Mouse (Mus musculus): ENCODE measurements around the gene Rpe.

DNA sequence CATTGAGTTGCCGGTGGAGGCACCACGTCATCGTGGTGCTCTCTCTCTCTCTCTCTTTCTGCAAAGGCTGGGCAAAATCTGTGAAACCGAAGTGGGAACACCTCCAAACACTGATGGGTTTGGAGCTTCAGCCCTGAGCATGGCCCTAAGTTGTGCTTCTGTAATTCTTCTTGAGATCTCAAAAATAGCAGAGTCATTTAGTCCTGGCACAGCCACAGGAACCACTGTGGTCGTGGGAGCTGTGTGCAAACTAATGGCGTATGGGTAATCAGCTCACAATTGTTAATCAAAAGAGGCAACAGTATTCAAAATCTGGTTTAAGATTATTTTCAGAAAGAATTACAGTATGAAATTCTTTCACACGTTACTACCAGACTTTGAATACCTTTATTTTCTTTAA is 27.8 kb upstream of the Rpe start:
- no peak for TF ChIP-seq CTCF (IDR thresholded peaks at IDR 0.05; ENCODE audit: borderline replicate concordance, insufficient read depth, low read length)
- no peak for TF ChIP-seq POLR2A (IDR thresholded peaks at IDR 0.05; ENCODE audit: low read depth, low read length)
